Mouse (Mus musculus): ENCODE results near the gene Lrrc57.
"Not testable (repeated sequence)": the region's sequence is repeated elsewhere in the genome, so short reads cannot be mapped to it uniquely, and the experiment has no call there.

GRCm38 (mm10) chr2:120572161-120572560, 37.2 kb downstream of the Lrrc57 start:
- TF ChIP-seq CTCF (IDR thresholded peaks at IDR 0.05; ENCODE audit: extremely low read depth, insufficient read depth, insufficient read length, insufficient replicate concordance); POLR2A (IDR thresholded peaks at IDR 0.05; ENCODE audit: low read depth, low read length): not testable (repeated sequence)

Measured in spleen, adult 2 months (tissue).